Mouse (Mus musculus) liver, adult 10 weeks (tissue): ENCODE data around the gene Magee2. TPM values are rescaled to one million over a fixed set of nuclear protein-coding genes. Genes with fewer than 3 reads are reported as not detected.

Experiments
- polyA plus RNA-seq: library from polyadenylated mRNA; stranded (reverse); fragments of 350-450 nt; fragmentation: Illumina TruSeq; extraction: RNeasy Lipid Tissue Mini Kit (QIAGEN cat#74804); gene quantifications from one replicate; pipeline ENCODE4 v1.2.3, GENCODE M21; 2014; ENCODE audit warnings: low read depth, low replicate concordance

The Magee2 gene
- polyA plus RNA-seq, result not detected

GRCm38 (mm10) chrX:104856751-104857341 is at the start of gene Magee2:
Gene Magee2, minus strand, starts transcription at chrX:104857267.

Other genes starting within 250 kb of the Magee2 start
- gene Zdhhc15, start 186.2 kb downstream of the Magee2 start, polyA plus RNA-seq, result 0.19 TPM
- gene Pbdc1, start 222.5 kb upstream of the Magee2 start, polyA plus RNA-seq, result 17.7 TPM